12 mouse cellular contexts compared by ENCODE assay signal in genomic region chr5:137096037-137096436, GRCm38 (mm10). TPM values are rescaled to one million over a fixed set of nuclear protein-coding genes. Genes with fewer than 3 reads are reported as not detected.
A peak's percentile ranks its signal among the peaks of the same experiment; 100 is the strongest.
DNase-seq lines count a peak whose midpoint lies in the region; ATAC-seq lines count a peak whose summit lies in the region.
"Had no signal": no experiment of that assay in that cellular context is flagged by ENCODE, and none has a peak within 500 bp of the region (broad histone marks: within the 10 kb centered on the region; RNA-seq: fewer than 3 reads in every experiment).

No protein-coding gene starts in this region.

- H3K36me3 ChIP-seq in forebrain, embryonic 14.5 days (ENCODE audit: control insufficient read depth, insufficient read depth, low read length) = no peaks in the 10 kb centered on the region
- no peaks in the 10 kb centered on the region for H3K36me3 ChIP-seq in forebrain, embryonic 11.5 days (ENCODE audit: control insufficient read depth, insufficient read depth, low read length)
- H3K36me3 ChIP-seq in liver, embryonic 13.5 days = no peaks in the 10 kb centered on the region
- H3K36me3 ChIP-seq: liver, embryonic 15.5 days had no signal

- no peak overlapping the region for H3K9ac ChIP-seq in forebrain, embryonic 14.5 days (ENCODE audit: low read length)
- no peak overlapping the region for H3K9ac ChIP-seq in forebrain, embryonic 11.5 days (ENCODE audit: low read length)
- H3K9ac ChIP-seq in liver, embryonic 13.5 days = no peak overlapping the region
- H3K9ac ChIP-seq: liver, embryonic 15.5 days had no signal

- no peak overlapping the region for H3K27ac ChIP-seq in forebrain, embryonic 14.5 days (ENCODE audit: low read depth, low read length)
- no peak overlapping the region for H3K27ac ChIP-seq in forebrain, embryonic 11.5 days (ENCODE audit: low read depth, low read length)
- 0 out of 2 replicates have a peak overlapping the region, but pooled peaks have one; percentile 51 for H3K27ac ChIP-seq in liver, embryonic 13.5 days
- H3K27ac ChIP-seq: liver, embryonic 15.5 days had no signal

- H3K4me1 ChIP-seq in forebrain, embryonic 14.5 days (ENCODE audit: control insufficient read depth, insufficient read depth, low read length) = no peaks in the 10 kb centered on the region
- H3K4me1 ChIP-seq in forebrain, embryonic 11.5 days (replicated peaks; ENCODE audit: control insufficient read depth, insufficient read depth, low read length) = no peaks in the 10 kb centered on the region
- H3K4me1 ChIP-seq in liver, embryonic 13.5 days (replicated peaks) = peaks cover 52% of the 10 kb centered on the region

- H3K4me2 ChIP-seq in forebrain, embryonic 14.5 days (ENCODE audit: low read length) = no peak overlapping the region
- H3K4me2 ChIP-seq in forebrain, embryonic 11.5 days (ENCODE audit: low read depth, low read length, severe bottlenecking) = no peak overlapping the region
- no peak overlapping the region for H3K4me2 ChIP-seq in liver, embryonic 13.5 days
- H3K4me2 ChIP-seq: liver, embryonic 15.5 days had no signal

- no peak overlapping the region for H3K4me3 ChIP-seq in forebrain, embryonic 14.5 days (ENCODE audit: low read depth, low read length)
- no peak overlapping the region for H3K4me3 ChIP-seq in forebrain, embryonic 11.5 days (ENCODE audit: low read depth, low read length)
- H3K4me3 ChIP-seq in liver, embryonic 13.5 days (replicated peaks) = no peak overlapping the region
- H3K4me3 ChIP-seq: liver, embryonic 15.5 days had no signal

- no peaks in the 10 kb centered on the region for H3K27me3 ChIP-seq in forebrain, embryonic 14.5 days (replicated peaks; ENCODE audit: control insufficient read depth, insufficient read depth, low read length)
- no peaks in the 10 kb centered on the region for H3K27me3 ChIP-seq in forebrain, embryonic 11.5 days (ENCODE audit: control insufficient read depth, insufficient read depth, low read length)
- no peaks in the 10 kb centered on the region for H3K27me3 ChIP-seq in liver, embryonic 13.5 days
- H3K27me3 ChIP-seq: liver, embryonic 15.5 days had no signal

- H3K9me3 ChIP-seq in forebrain, embryonic 14.5 days (replicated peaks; ENCODE audit: control insufficient read depth, low read length) = no peaks in the 10 kb centered on the region
- H3K9me3 ChIP-seq in forebrain, embryonic 11.5 days (ENCODE audit: control insufficient read depth, low read length) = no peaks in the 10 kb centered on the region
- H3K9me3 ChIP-seq in liver, embryonic 13.5 days (replicated peaks) = no peaks in the 10 kb centered on the region
- H3K9me3 ChIP-seq: liver, embryonic 15.5 days had no signal

- WGBS in forebrain, embryonic 14.5 days = 44% methylated on average over 1 of the region's 1 CpGs
- 85% methylated on average over 1 of the region's 1 CpGs for WGBS in forebrain, embryonic 11.5 days
- WGBS in liver, embryonic 13.5 days (ENCODE audit: insufficient replicate concordance) = 54% methylated on average over 1 of the region's 1 CpGs

- ATAC-seq in forebrain, embryonic 14.5 days = no peak
- ATAC-seq in forebrain, embryonic 11.5 days (replicated peaks; ENCODE audit: low FRiP score) = no peak
- no peak for ATAC-seq in liver, embryonic 13.5 days (ENCODE audit: low read depth)
- ATAC-seq: activated CD4-positive, CD25-positive, alpha-beta regulatory T cell, adult 4 months had no signal

- DNase-seq in forebrain, embryonic 14.5 days (ENCODE audit: low spot score) = peak; percentile 25
- no peak for DNase-seq in forebrain, embryonic 11.5 days (ENCODE audit: low spot score)
- DNase-seq in liver, embryonic 13.5 days = no peak
- DNase-seq in liver = no peak
- DNase-seq in kidney, adult 8-10 months = peak; percentile 54 to 60
- DNase-seq in right cerebral cortex, postnatal 10 days (ENCODE audit: low spot score in 2 of 2) = peak; percentile 82 to 84
- DNase-seq in cerebellum, adult 11 months = no peak
- DNase-seq in cerebellum, postnatal 36 days = no peak

RNA-seq across cellular contexts. Expression of gene Trim56, which starts 20.0 kb away (rescaled TPM):
- polyA plus RNA-seq in forebrain, embryonic 14.5 days (2014; fragmentation: Nextera tagmentation; extraction: Ambion mirVana) = 3.2 and 4.8 TPM in 2 replicates
- polyA plus RNA-seq in forebrain, embryonic 11.5 days (2014; fragmentation: Nextera tagmentation; extraction: Ambion mirVana) = 6.2 and 7.6 TPM in 2 replicates
- 8.4 and 9.9 TPM in 2 replicates for polyA plus RNA-seq in liver, embryonic 13.5 days (2015; fragmentation: Nextera tagmentation; extraction: Ambion mirVana)

RNA-seq across cellular contexts. Expression of gene Serpine1, which starts 24.0 kb away (rescaled TPM):
- polyA plus RNA-seq in forebrain, embryonic 14.5 days (2014; fragmentation: Nextera tagmentation; extraction: Ambion mirVana) = 0.14 and 0.28 TPM in 2 replicates
- 0.20 TPM in 1 of 2 replicates, not detected in the other for polyA plus RNA-seq in forebrain, embryonic 11.5 days (2014; fragmentation: Nextera tagmentation; extraction: Ambion mirVana)
- 0.05 TPM in 1 of 2 replicates, not detected in the other for polyA plus RNA-seq in liver, embryonic 13.5 days (2015; fragmentation: Nextera tagmentation; extraction: Ambion mirVana)
- polyA plus RNA-seq: activated CD4-positive, CD25-positive, alpha-beta regulatory T cell, adult 4 months had no signal

RNA-seq across cellular contexts. Expression of gene Ap1s1, which starts 50.1 kb away (rescaled TPM):
- 242 and 250 TPM in 2 replicates for polyA plus RNA-seq in forebrain, embryonic 14.5 days (2014; fragmentation: Nextera tagmentation; extraction: Ambion mirVana)
- 187 and 207 TPM in 2 replicates for polyA plus RNA-seq in forebrain, embryonic 11.5 days (2014; fragmentation: Nextera tagmentation; extraction: Ambion mirVana)
- 109 and 114 TPM in 2 replicates for polyA plus RNA-seq in liver, embryonic 13.5 days (2015; fragmentation: Nextera tagmentation; extraction: Ambion mirVana)

RNA-seq across cellular contexts. Expression of gene Muc3, which starts 53.1 kb away (rescaled TPM):
- not detected in 2 replicates for polyA plus RNA-seq in forebrain, embryonic 14.5 days (2014; fragmentation: Nextera tagmentation; extraction: Ambion mirVana)
- not detected in 2 replicates for polyA plus RNA-seq in forebrain, embryonic 11.5 days (2014; fragmentation: Nextera tagmentation; extraction: Ambion mirVana)
- not detected in 2 replicates for polyA plus RNA-seq in liver, embryonic 13.5 days (2015; fragmentation: Nextera tagmentation; extraction: Ambion mirVana)
- polyA plus RNA-seq: cortical plate, adult 2 months; liver, embryonic 15.5 days; neural tube, embryonic 14.5 days had no signal

Comparison
In these comparisons a context has a peak if more than half of its experiments do, and no peak if none do; other contexts are left out.
1. DNase-seq: peak in forebrain, embryonic 14.5 days (single experiment), kidney, adult 8-10 months (2 of 2) and right cerebral cortex, postnatal 10 days (2 of 2); none in forebrain, embryonic 11.5 days (single experiment), liver, embryonic 13.5 days (single experiment), liver (single experiment), cerebellum, adult 11 months (single experiment) and cerebellum, postnatal 36 days (0 of 2).